Mouse (Mus musculus): ENCODE measurements around the gene Mbtd1.
"Not testable (repeated sequence)": the region's sequence is repeated elsewhere in the genome, so short reads cannot be mapped to it uniquely, and the experiment has no call there.

Gene Mbtd1

GRCm38 (mm10) chr11:93885572-93886410 lies at the start of gene Mbtd1, which contains the start of gene Utp18:
Gene Mbtd1, plus strand, starts transcription at chr11:93885852.
Gene Utp18, minus strand, starts transcription at chr11:93885766.
- peak; percentile 99 for DNase-seq (ENCODE audit: low spot score)

DNA sequence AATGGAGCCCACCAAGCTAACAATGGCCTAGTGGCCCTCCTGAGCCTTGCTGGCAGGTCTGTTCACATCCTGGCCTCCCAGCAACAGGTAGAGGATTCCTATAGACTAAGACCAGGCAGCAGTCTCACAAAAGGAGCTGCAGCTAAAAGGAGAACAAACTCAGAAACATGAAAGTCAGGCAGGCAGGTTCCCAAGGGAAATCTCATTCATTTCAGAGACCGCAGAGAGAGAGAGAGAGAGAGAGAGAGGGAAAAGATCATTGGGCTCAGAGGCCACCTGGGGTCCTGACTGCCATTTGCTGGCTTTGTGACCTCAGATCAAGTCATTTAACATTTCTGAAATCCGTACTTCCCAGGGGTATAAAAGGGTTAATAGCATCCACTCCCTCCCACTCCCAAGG lies 38.3 kb upstream of the Mbtd1 start:
- no peak for DNase-seq (ENCODE audit: low spot score)

DNA sequence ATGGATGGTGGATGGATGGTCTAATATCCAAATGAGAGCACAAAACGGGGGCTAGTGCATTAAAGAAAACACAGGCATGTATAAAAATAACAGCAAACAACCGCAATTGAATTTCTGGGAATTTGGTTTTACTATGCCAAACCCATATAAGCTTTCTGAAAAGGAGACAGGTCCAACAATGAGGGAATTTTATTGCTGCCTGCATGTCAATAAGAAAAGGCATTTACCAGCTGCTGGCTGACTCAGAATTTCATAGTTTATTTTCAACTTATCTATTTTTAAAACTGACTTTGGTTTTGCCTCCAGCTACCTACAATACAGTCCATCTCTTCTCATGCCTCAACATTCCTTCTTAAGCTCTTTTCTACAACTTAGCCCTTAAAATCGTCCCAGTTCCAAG lies 33.1 kb upstream of the Mbtd1 start:
- DNase-seq (ENCODE audit: low spot score) = no peak

GRCm38 (mm10) chr11:93856284-93856955 lies 29.2 kb upstream of the Mbtd1 start:
- peak; percentile 29 for DNase-seq (ENCODE audit: low spot score)

DNA sequence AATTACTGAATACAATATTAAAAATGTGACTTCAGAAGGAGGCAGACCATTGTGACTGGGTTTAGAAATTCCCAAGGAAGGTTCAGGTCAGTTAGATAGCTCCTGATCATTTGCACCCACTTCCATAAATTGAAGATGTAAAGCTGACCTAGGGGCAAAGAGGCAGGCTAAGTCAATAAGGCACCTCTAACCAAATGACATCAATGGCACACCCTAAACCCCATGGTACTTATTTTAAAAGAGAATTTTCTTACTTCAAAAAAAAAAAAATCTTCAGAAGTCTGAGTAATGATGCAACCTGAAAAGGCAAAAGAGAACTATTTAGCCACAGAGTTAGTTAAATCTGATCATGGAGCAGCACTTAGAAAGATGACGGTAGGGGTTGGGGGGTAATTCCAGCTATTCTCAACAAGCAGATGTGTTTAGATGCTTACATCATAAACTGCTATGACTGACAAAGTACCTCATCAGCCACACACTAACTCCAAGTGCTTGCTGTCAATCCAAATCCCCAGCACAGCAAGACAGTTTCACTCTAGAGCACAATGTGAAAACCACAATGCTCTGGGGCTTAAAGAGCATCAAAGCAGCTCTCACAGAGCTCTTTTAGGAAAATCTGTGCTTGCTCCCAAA lies 25.0 kb upstream of the Mbtd1 start:
- DNase-seq (ENCODE audit: low spot score) = no peak

DNA sequence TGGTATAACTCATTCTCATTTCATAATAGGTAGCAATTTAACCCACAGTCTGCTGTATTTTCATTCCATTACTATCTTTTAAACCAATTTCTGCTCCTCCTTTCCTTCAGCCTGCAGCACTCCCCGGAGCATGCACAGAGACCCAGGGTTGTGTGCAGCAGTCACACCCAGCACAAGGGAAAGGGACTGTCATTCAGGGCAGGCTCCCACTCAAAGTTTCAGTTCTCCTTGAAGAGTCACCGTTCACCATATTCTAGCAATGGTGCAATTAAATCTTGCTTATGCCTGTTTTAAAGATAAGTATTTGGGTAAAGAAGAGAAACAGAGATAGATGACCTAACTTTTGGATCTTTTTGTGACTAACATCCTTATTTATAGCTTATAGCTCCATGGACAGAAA lies 24.5 kb upstream of the Mbtd1 start:
- DNase-seq (ENCODE audit: low spot score) = no peak

GRCm38 (mm10) chr11:93862045-93862623 lies 23.5 kb upstream of the Mbtd1 start:
- DNase-seq (ENCODE audit: low spot score) = no peak

GRCm38 (mm10) chr11:93862638-93863037 lies 23.0 kb upstream of the Mbtd1 start:
- no peak for DNase-seq (ENCODE audit: low spot score)

GRCm38 (mm10) chr11:93884068-93884467 lies 1.6 kb upstream of the Mbtd1 start:
- DNase-seq (ENCODE audit: low spot score) = no peak

- no peak for DNase-seq (ENCODE audit: low spot score)
These were observed 616 bp upstream of the Mbtd1 start for GRCm38 (mm10) chr11:93884901-93885571.

DNA sequence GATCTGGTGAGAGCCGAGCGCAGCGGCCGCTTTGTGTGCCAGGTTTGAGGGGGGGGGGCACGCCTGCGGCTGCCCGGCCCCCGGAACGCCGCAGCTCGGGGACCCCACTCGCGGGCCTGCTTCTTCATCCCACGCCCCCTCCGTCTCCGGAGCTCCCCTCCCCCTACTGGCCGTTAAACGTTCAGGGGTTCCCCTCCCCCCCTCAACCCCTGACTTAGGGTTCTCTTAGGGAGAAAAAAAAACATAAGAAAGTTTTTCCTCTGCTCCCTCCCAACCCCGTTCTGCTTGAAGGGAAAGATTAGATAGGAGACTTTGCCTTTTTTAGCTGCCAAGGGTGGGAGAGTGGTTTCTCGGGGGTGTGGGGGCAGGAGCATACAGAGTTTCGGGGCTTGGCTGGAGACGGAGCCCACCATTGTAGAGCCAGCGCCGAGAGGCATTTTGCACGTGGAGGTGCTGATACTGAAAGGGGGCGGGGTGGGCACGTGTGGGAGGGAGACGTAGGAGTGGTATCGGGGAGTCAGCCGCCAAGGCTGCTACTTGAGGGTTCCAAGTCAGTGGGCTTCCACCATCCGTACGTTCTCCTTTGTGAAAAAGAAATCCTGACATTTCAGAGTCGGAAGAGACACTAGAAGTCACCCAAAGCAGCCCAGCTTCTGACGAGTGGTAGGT lies 893 bp downstream of the Mbtd1 start:
- DNase-seq (ENCODE audit: low spot score) = peak; percentile 60

GRCm38 (mm10) chr11:93887080-93887447 lies 1.4 kb downstream of the Mbtd1 start:
- DNase-seq (ENCODE audit: low spot score) = peak; percentile 14

- no peak for DNase-seq (ENCODE audit: low spot score)
These were observed 12.1 kb downstream of the Mbtd1 start for GRCm38 (mm10) chr11:93897732-93898131.

GRCm38 (mm10) chr11:93906834-93907233 lies 21.2 kb downstream of the Mbtd1 start:
- no peak for DNase-seq (ENCODE audit: low spot score)

DNA sequence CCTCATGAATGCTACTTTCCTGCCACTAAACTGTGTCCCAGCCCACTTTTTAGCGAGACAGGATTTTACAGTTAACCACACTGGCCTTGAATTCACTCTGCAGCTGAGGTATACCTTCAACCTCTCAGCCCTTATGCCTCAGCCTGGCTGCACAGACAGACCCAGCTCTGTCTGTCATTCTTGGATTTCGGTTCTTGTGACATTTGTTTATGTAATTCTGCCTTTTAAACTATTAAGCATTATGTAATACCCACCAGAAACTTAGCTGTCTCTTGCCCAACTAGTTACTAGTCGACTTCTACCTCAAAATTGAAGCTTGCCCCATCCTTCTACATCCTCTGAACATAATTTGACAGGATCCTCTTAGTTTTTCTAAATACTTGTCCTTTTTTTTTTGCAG lies 22.2 kb downstream of the Mbtd1 start:
- DNase-seq (ENCODE audit: low spot score) = no peak

GRCm38 (mm10) chr11:93908829-93909228 lies 23.2 kb downstream of the Mbtd1 start:
- no peak for DNase-seq (ENCODE audit: low spot score)

GRCm38 (mm10) chr11:93911603-93912002 lies 26.0 kb downstream of the Mbtd1 start:
- no peak for DNase-seq (ENCODE audit: low spot score)

DNA sequence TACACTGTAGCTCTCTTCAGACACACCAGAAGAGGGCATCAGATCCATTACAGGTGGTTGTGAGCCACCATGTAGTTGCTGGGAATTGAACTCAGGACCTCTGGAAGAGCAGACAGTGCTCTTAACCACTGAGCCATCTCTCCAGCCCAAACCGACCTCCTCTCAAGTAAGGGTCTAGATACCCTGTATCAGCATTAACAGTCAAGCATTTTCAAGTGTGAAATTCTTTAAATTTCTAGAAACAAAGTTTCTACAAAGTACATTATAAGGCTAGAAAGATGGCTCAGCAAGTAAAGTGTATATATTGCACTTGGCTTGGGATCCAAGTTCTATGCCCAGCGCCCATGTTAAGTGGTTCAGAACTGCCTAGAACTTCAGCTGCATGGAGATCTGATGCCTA lies 29.4 kb downstream of the Mbtd1 start:
- DNase-seq (ENCODE audit: low spot score) = not testable (repeated sequence)

GRCm38 (mm10) chr11:93929106-93929505 lies 43.5 kb downstream of the Mbtd1 start:
- no peak for DNase-seq (ENCODE audit: low spot score)

DNA sequence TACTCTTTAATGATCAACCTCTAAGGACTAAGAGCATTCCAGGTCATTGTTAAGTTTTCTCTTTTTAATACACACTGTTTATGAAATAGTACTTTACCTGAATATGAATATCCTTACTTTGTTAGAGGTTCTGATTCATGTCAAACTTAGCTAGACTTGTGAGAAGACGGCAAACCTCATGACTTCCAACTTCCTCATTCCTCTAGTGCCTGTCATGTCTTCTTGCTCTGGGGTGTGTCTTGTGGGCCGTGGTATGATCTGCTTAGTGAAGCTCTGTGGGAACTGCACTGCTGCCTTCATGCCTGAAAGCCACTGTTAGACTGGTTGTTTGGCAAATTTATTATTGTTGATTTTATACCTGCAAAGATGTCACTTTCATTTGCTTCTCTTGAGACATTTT lies 55.3 kb downstream of the Mbtd1 start:
- DNase-seq (ENCODE audit: low spot score) = no peak

- DNase-seq (ENCODE audit: low spot score) = no peak
These were observed 59.3 kb downstream of the Mbtd1 start for GRCm38 (mm10) chr11:93944986-93945385.

Measured in testis, postnatal 14 days (tissue).